Mouse (Mus musculus) heart, embryonic 11.5 days (tissue): ENCODE measurements around the gene Doc2a. TPM values are rescaled to one million over a fixed set of nuclear protein-coding genes. Genes with fewer than 3 reads are reported as not detected.
A peak's percentile ranks its signal among the peaks of the same experiment; 100 is the strongest.

Experiments
- ATAC-seq: fragments of 200-750 bp; cut with Nextera tagmentation; replicated peaks from 2 replicates; pipeline ENCODE4 v1.8.0; 2017; ENCODE audit warnings: moderate library complexity; ENCODE audit not compliant: insufficient number of reproducible peaks, low FRiP score, low TSS enrichment
- H3K27ac ChIP-seq: fragments of 300-500 bp; sonication (generic); 2 replicates; pipeline ENCODE4 v1.5.1; 2014; ENCODE audit warnings: mild to moderate bottlenecking, low read depth, low read length
- H3K27me3 ChIP-seq: fragments of 300-500 bp; sonication (generic); 2 replicates; pipeline ENCODE4 v1.6.1; 2014; ENCODE audit warnings: mild to moderate bottlenecking, low read length, mixed read lengths; ENCODE audit not compliant: control insufficient read depth, insufficient read depth
- H3K36me3 ChIP-seq: fragments of 300-500 bp; sonication (generic); 2 replicates; pipeline ENCODE4 v1.6.1; 2014; ENCODE audit warnings: mild to moderate bottlenecking, low read length, moderate library complexity, mixed read lengths; ENCODE audit not compliant: control insufficient read depth, insufficient read depth
- H3K4me1 ChIP-seq: fragments of 300-500 bp; sonication (generic); 2 replicates; pipeline ENCODE4 v1.6.1; 2014; ENCODE audit warnings: low read length; ENCODE audit not compliant: control insufficient read depth, insufficient read depth
- H3K4me2 ChIP-seq: fragments of 300-500 bp; sonication (generic); 2 replicates; pipeline ENCODE4 v1.6.1; 2014; ENCODE audit warnings: mild to moderate bottlenecking, moderate library complexity
- H3K4me3 ChIP-seq: fragments of 300-500 bp; sonication (generic); 2 replicates; pipeline ENCODE4 v1.5.1; 2014; ENCODE audit warnings: low read depth, low read length
- H3K9ac ChIP-seq: fragments of 300-500 bp; sonication (generic); 2 replicates; pipeline ENCODE4 v1.6.1; 2014; ENCODE audit warnings: mild to moderate bottlenecking, low read depth, low read length, moderate library complexity
- H3K9me3 ChIP-seq: fragments of 300-500 bp; sonication (generic); replicated peaks from 2 replicates; pipeline ENCODE4 v1.6.1; 2016; ENCODE audit warnings: low read length; ENCODE audit not compliant: control insufficient read depth
- WGBS: fragments of 180-500 bp; shearing (Covaris S2); extraction: QIAGEN DNeasy Blood & Tissue Kit; methylation state at CpG from one replicate; pipeline ENCODE4 v1.1.7; 2014; ENCODE audit not compliant: insufficient replicate concordance; 5-methylcytosine and 5-hydroxymethylcytosine counted together
- polyA plus RNA-seq: library from polyadenylated mRNA; unstranded; fragments of >200 nt; fragmentation: Nextera tagmentation; extraction: Ambion mirVana; gene quantifications from 2 replicates; pipeline ENCODE4 v1.2.1, GENCODE M21; 2014

The Doc2a gene
- polyA plus RNA-seq, 1 experiment from 2014 or later: 0.17 TPM

- no peaks in the 10 kb centered on the region for H3K9me3 ChIP-seq
- H3K9ac ChIP-seq: no peak overlapping the region
- H3K27ac ChIP-seq: 0 out of 2 replicates have a peak overlapping the region, but pooled peaks have one; percentile 22
- H3K36me3 ChIP-seq: no peaks in the 10 kb centered on the region
- H3K27me3 ChIP-seq: peaks cover 25% of the 10 kb centered on the region
- ATAC-seq: peak; percentile 76
- peak overlapping the region; percentile 29 for H3K4me3 ChIP-seq
- H3K4me1 ChIP-seq: peaks cover 5% of the 10 kb centered on the region
- under 1% methylated on average over 21 of the region's 21 CpGs for WGBS
- peak overlapping the region; percentile 71 for H3K4me2 ChIP-seq
Measured at GRCm38 (mm10) chr7:126832036-126832598, 15.1 kb upstream of the Doc2a start.

GRCm38 (mm10) chr7:126833294-126833693 lies 13.9 kb upstream of the Doc2a start:
- Histone ChIP-seq H3K4me2 (no peak overlapping the region), H3K9ac (no peak overlapping the region), H3K4me1 (peaks cover 5% of the 10 kb centered on the region), H3K27me3 (peaks cover 24% of the 10 kb centered on the region), H3K9me3 (no peaks in the 10 kb centered on the region), H3K4me3 (no peak overlapping the region), H3K36me3 (no peaks in the 10 kb centered on the region), H3K27ac (no peak overlapping the region)
- WGBS: 91% methylated on average over 1 of the region's 1 CpGs
- no peak for ATAC-seq

- Histone ChIP-seq H3K27ac (no peak overlapping the region), H3K36me3 (no peaks in the 10 kb centered on the region), H3K9ac (no peak overlapping the region), H3K4me3 (no peak overlapping the region), H3K4me1 (peaks cover 2% of the 10 kb centered on the region; the same call in 1 of the 2 replicates), H3K9me3 (no peaks in the 10 kb centered on the region), H3K27me3 (peaks cover 21% of the 10 kb centered on the region), H3K4me2 (no peak overlapping the region)
- WGBS: 63% methylated on average over 9 of the region's 9 CpGs
- no peak for ATAC-seq
Measured at GRCm38 (mm10) chr7:126843276-126843675, 3.9 kb upstream of the Doc2a start.

- no peaks in the 10 kb centered on the region for H3K36me3 ChIP-seq
- no peaks in the 10 kb centered on the region for H3K9me3 ChIP-seq
- no peak for ATAC-seq
- H3K4me3 ChIP-seq: no peak overlapping the region
- peaks cover 40% of the 10 kb centered on the region for H3K27me3 ChIP-seq
- H3K9ac ChIP-seq: no peak overlapping the region
- H3K4me1 ChIP-seq: peaks cover 6% of the 10 kb centered on the region; the same call in 1 of the 2 replicates
- WGBS: 87% methylated on average over 2 of the region's 2 CpGs
- no peak overlapping the region for H3K27ac ChIP-seq
- no peak overlapping the region for H3K4me2 ChIP-seq
Measured at GRCm38 (mm10) chr7:126845516-126845915, 1.7 kb upstream of the Doc2a start.

GRCm38 (mm10) chr7:126847421-126848398 lies 494 bp downstream of the Doc2a start:
- Histone ChIP-seq H3K9ac (peak overlapping the region; percentile 62; the same call in 1 of the 2 replicates), H3K27ac (no peak overlapping the region), H3K27me3 (peaks cover 40% of the 10 kb centered on the region), H3K36me3 (peaks cover 7% of the 10 kb centered on the region), H3K4me3 (peak overlapping the region; percentile 54), H3K4me2 (peak overlapping the region; percentile 96), H3K4me1 (peaks cover 6% of the 10 kb centered on the region; the same call in 1 of the 2 replicates), H3K9me3 (no peaks in the 10 kb centered on the region)
- 1% methylated on average over 65 of the region's 74 CpGs for WGBS
- ATAC-seq: no peak

DNA sequence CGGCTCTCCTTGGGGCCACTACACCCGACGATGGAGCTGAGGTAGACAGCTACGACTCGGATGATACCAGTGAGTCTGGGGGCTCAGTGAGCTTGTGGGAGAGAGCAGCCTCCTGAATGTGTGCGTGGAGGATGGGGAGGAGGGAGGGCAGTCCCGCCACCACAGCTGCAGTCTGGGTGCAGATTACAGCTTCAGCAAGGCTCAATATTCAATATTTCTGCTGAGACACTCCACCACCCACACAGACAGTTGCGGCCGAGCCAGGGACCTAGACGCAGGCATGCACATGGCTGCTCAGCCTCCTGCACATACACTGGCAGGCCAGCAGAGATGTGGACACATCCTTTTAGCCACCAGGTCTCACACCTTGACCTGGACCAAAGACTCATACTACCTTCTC lies 1.6 kb downstream of the Doc2a start:
- Histone ChIP-seq H3K27ac (no peak overlapping the region), H3K9ac (no peak overlapping the region), H3K4me2 (peak overlapping the region; percentile 11; the same call in 1 of the 2 replicates), H3K9me3 (no peaks in the 10 kb centered on the region), H3K4me3 (no peak overlapping the region), H3K4me1 (peaks cover 6% of the 10 kb centered on the region; the same call in 1 of the 2 replicates), H3K27me3 (peaks cover 40% of the 10 kb centered on the region), H3K36me3 (peaks cover 7% of the 10 kb centered on the region)
- WGBS: 27% methylated on average over 10 of the region's 10 CpGs
- no peak for ATAC-seq

- Histone ChIP-seq H3K4me1 (peaks cover 6% of the 10 kb centered on the region; the same call in 1 of the 2 replicates), H3K4me3 (no peak overlapping the region), H3K36me3 (peaks cover 7% of the 10 kb centered on the region), H3K9me3 (no peaks in the 10 kb centered on the region), H3K27ac (no peak overlapping the region), H3K9ac (no peak overlapping the region), H3K4me2 (no peak overlapping the region), H3K27me3 (peaks cover 40% of the 10 kb centered on the region)
- WGBS: 58% methylated on average over 6 of the region's 6 CpGs
- no peak for ATAC-seq
Measured at GRCm38 (mm10) chr7:126850161-126850560, 2.9 kb downstream of the Doc2a start.

DNA sequence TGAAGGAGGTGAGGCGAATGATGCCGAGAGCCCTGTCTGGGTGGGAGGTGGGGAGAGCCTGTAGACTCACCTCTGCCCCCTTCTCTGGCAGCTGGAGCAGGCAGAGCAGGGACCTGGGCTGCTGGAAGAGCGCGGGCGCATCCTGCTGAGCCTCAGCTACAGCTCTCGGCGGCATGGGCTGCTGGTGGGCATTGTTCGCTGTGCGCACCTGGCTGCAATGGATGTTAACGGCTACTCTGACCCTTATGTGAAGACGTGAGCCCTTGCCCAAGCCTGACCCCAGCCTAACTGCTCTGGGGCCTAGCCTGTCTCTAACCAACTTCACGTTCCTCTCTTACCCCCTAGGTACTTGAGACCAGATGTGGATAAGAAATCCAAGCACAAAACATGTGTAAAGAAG lies 4.0 kb downstream of the Doc2a start:
- H3K36me3 ChIP-seq: peaks cover 7% of the 10 kb centered on the region
- no peak overlapping the region for H3K27ac ChIP-seq
- 46% methylated on average over 12 of the region's 12 CpGs for WGBS
- no peaks in the 10 kb centered on the region for H3K9me3 ChIP-seq
- H3K4me2 ChIP-seq: no peak overlapping the region
- ATAC-seq: no peak
- peaks cover 37% of the 10 kb centered on the region for H3K27me3 ChIP-seq
- peaks cover 6% of the 10 kb centered on the region; the same call in 1 of the 2 replicates for H3K4me1 ChIP-seq
- H3K9ac ChIP-seq: no peak overlapping the region
- no peak overlapping the region for H3K4me3 ChIP-seq
